Mouse (Mus musculus): ENCODE measurements around the gene Loxl4.

The Loxl4 gene

GRCm38 (mm10) chr19:42608082-42608481, 4.5 kb downstream of the Loxl4 start:
- no peak for DNase-seq

GRCm38 (mm10) chr19:42602576-42602975, 10.0 kb downstream of the Loxl4 start:
- no peak for DNase-seq

DNA sequence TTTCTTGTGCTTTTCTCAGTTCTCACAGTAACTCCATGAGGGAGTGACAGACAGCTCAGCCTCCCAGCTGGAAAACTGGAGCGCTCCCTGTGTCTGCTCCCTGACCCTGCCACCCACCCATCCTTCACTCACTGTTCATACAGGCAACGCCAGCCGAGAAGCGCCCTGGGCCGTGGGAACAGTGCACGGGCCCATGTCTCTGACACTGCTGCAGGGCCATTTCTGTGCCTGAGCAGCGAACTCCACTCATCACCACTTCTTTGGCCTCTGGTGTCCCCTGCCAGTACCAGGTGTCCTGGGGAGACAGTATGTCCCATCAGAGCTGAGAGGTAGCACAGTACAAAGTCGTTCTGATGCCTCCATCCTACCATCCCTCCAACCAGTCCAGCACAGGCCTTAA, 10.6 kb downstream of the Loxl4 start:
- DNase-seq = no peak

DNA sequence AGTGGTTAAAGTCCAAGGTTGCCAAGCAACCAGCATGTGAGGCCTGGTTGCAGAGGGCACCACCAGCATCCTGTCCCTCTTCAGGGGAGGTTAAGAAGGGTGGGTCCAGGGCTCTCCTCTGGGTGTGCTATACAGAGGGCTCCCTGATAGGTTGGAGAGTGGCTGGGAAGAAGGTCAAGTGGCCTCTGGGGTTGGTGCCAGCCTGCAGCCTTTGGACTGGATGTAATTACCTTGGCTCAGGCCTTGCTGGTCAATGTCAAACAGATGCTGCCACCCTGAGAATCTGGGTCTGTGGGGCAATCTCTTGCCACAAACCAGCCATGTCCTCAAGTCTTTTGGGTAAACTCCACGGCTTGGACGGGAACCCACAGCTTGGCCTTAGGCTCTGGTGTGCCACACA, 11.2 kb downstream of the Loxl4 start:
- DNase-seq = no peak

DNA sequence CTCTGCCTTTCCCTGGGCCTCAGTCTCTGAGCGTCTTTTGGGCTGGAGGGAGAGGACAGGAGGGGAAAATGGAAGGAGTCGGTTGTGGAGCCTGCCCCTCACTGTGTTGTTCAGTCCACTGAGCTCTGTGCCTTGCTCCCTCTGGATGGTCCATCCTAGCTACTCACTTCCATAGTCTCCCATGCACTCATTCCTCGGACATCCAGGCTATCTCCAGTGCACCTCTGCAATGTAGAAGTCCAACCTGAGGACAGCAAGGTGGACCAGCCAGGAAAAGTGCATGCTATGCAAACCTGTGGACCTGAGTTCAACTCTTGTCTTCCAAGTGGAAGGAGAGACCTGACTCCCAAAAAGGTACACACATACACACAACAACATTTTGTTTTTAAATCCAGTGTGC, 12.0 kb downstream of the Loxl4 start:
- no peak for DNase-seq

- no peak for DNase-seq
Observed at GRCm38 (mm10) chr19:42599891-42600290, 12.7 kb downstream of the Loxl4 start.

DNA sequence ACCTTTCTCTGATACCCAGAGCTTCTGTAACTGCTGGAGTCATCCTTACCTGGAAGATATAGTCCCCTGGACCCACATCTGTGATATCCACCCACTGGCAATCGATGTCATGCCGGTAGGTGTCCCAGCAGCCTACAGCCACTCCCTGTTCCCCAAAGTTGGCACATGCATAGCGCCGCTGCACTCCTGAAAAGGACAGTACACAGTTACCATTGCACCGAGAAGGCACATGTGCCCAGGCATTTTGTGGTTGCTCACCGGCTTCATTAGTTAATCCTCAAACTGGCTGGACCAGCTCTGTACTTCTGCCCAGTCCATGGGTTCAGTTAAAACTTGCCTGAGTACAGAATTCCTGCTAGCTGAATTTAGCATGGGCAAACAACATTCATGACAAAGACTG, 14.7 kb downstream of the Loxl4 start:
- DNase-seq = no peak

GRCm38 (mm10) chr19:42597286-42597685, 15.3 kb downstream of the Loxl4 start:
- no peak for DNase-seq

DNA sequence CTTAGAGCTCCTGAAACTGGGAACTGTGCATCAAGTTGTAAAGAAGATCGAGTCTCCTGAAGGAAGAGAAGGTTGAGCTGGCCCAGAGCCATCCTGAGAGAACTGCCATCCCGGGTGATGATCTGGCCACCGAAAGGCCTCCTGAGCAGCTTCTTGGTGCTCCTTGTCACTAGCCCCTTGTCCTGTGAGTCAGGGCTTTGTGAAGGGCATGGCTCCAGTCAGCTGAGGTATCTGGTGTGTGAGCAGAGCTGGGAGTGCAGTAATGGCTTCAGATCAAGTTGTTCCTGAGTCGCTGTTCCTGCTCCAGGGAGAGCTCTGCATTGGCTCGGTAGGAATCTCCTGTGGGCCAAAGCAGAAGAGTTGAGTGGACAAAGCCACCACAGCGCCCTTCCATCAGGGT, 17.5 kb downstream of the Loxl4 start:
- no peak for DNase-seq

GRCm38 (mm10) chr19:42593456-42593855, 19.2 kb downstream of the Loxl4 start:
- DNase-seq = no peak

GRCm38 (mm10) chr19:42591534-42591933, 21.1 kb downstream of the Loxl4 start:
- DNase-seq = no peak

GRCm38 (mm10) chr19:42589246-42589645, 23.4 kb downstream of the Loxl4 start:
- no peak for DNase-seq

DNA sequence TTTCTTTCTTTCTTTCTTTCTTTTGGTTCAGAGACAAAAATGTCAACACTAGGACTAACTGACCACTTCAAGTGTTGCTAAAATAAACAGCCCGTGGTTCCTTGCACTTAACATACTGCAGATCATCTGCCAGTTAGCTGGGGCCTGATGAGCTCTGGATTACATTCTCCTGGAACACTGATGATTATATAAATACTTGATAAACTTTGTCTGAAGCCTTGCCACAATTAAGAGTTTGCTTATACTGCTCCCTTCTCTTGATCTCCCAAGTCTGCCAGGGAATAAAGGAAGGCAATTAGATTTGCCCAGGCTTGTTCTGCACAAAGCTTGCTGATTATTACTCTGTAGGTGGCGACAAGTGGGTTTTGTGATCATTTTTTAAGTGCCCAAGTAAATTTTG, 24.9 kb downstream of the Loxl4 start:
- no peak for DNase-seq

DNA sequence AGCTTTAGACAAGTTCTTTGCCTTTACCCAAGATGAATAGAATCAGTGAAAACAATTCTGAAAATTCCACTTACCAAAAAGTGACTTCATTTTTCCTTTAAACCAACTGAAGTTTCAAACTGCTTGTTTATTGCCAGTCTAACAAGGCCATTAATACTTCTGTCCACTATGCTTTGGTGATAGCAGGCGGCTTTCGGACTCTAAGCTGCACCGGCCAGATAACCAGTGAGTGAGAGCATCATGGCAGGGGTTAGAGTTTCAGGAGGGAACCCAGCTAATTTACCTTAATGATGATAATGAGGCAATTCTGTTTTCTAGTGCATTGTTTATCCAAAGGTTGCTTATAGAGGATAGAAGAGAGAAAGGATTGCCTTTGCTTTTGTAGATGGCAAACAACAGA, 28.4 kb downstream of the Loxl4 start:
- DNase-seq = no peak

GRCm38 (mm10) chr19:42583677-42584076, 28.9 kb downstream of the Loxl4 start:
- DNase-seq = no peak

GRCm38 (mm10) chr19:42582811-42583370, 29.7 kb downstream of the Loxl4 start:
- DNase-seq = no peak

- no peak for DNase-seq
Observed at GRCm38 (mm10) chr19:42580701-42581100, 31.9 kb downstream of the Loxl4 start.

- no peak for DNase-seq
Observed at GRCm38 (mm10) chr19:42578631-42579030, 34.0 kb downstream of the Loxl4 start.

DNA sequence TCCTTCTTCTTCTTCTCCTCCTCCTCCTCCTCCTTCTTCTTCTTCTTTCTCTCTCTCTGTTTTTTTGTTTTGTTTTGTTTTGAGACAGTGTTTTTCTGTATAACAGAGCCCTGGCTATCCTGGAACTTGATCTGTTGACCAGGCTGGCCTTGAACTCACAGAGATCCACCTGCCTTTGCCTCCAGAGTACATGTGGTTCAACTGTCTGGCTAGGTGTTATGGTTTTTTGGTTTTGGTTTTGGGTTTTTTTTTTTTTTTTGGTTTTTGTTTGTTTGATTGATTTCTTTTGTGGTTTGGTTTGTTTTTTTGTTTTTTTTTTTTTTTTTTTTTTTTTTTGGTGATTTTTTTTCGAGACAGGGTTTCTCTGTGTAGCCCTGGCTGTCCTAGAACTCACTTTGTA, 35.8 kb downstream of the Loxl4 start:
- DNase-seq = no peak

DNA sequence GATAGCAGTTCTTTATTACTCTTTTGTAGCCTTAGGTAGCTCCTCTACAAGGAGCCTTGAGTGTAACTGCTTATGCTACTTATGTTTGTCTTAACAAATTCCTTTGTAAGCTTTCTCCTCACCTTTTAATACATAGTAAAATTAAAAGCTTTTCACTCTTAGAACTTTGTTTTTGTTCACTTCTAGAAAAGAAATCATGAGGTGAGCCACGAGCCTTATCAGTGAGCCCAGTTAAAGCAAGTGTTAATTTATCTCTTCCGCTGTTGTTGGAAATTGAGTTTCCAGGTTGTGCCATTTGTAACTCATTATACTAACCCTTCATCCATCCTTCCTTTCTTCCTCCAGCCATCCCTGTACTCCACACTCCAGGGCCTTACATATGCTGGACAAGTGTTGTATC, 37.3 kb downstream of the Loxl4 start:
- DNase-seq = no peak

DNA sequence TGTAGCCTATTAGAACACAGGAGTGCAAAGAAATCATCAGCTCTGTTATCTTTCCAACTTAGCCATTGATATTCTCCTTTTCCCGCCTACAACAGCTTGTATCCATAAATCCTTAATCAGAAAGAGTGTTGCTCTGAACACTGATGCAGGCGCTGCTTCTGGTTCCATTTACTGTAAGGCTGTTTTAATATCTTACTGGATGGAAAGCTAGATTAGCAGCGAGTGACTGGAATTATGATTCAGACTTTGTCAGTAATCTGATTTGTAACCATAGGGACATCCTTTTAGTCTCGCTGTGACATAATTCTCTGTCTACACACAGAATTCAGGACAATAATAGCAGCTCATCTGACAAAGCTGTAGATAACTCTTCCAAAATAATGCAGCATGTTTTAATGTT, 41.3 kb downstream of the Loxl4 start:
- DNase-seq = no peak

DNA sequence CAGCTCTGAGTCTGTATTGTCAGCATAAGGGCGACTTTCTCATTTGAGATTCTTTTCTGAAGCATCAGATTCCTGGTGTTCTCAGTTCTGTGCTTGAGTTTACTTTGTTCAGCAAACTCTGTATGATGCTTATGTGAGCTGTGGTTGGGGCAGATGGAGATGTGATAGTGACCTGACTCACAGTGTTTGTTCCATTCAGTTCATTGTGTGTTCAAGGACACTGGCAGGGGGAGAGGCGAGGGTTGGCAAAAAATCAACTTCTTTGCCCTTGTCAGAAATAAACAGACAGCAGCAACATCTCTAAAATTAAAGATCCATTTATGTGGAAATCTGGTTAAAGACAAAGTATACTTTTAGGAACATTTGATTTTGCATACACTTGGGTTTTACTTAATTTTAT, 43.5 kb downstream of the Loxl4 start:
- no peak for DNase-seq

DNA sequence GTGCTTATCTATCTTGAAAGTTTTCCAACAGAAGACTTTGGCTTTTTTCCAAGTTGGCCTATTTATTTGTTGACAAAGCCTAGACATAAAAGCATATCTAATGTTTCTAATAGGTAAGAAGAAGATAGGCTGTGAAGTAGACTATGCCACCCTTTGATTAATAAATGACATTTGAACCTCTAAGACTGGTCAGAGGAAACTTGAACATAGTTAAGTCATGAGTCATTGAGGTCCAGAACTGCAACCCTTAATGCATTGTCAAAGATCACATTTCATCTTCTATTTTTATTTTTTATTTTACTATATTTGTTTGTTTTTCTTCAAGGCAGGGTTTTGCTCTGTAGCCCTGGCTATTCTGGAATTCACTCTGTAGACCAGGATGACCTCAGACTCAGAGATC, 45.6 kb downstream of the Loxl4 start:
- no peak for DNase-seq

GRCm38 (mm10) chr19:42566283-42567019, 46.2 kb downstream of the Loxl4 start:
- DNase-seq = no peak

DNA sequence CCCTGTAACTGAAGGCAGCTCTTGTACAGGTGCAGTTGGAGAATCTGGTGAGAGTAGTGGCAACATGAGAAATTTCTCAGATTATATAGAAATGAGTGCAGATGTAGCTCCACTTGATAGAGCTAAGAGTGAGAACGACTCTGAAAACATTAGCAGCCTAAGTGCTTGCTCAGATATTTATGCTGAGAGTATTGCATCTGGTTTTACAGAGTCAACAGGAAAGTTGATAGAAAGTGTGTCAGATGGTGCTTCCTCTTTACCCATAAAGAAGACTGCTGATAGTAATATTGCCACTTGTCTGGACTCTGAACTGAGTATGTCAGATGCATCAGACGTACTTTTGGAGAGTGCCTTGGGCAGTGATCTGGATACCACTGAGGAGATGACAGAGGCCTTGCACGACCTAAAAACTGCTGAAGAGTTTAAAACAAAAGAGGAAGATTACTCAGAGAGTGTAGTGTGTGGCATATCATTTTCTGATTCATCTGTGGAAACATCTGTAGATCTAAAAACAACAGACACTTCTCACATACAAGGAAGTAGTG, 48.8 kb downstream of the Loxl4 start:
- no peak for DNase-seq
